Mouse (Mus musculus) myocyte (in vitro differentiated cells): ENCODE measurements around the gene E430018J23Rik.

Experiments
- CEBPB ChIP-seq: IDR thresholded peaks from 2 replicates; pipeline ENCODE4 v1.6.1; 2011; ENCODE audit warnings: mild to moderate bottlenecking, moderate library complexity; ENCODE audit not compliant: poor library complexity, insufficient read depth, severe bottlenecking
- E2F4 ChIP-seq: IDR thresholded peaks from one replicate; pipeline ENCODE4 v1.6.1; 2011; ENCODE audit warnings: mild to moderate bottlenecking, control low read depth, moderate library complexity; ENCODE audit not compliant: insufficient read depth
- MAX ChIP-seq: IDR thresholded peaks from one replicate; pipeline ENCODE4 v1.6.1; 2011; ENCODE audit warnings: low read depth, mild to moderate bottlenecking, control low read depth
- MYOD1 ChIP-seq, 3 experiments: IDR thresholded peaks; one replicate each; pipeline ENCODE4 v1.6.1; 2011; ENCODE audit warnings: control low read depth in 2 of 3, low read depth in 2 of 3, mild to moderate bottlenecking in 2 of 3, moderate library complexity in 1 of 3; ENCODE audit not compliant: insufficient read length in 2 of 3, control insufficient read depth in 1 of 3
- MYOG ChIP-seq, 3 experiments: IDR thresholded peaks; one replicate each; pipeline ENCODE4 v1.6.1; 2011; ENCODE audit warnings: control low read depth in 2 of 3, low read depth in 2 of 3, mild to moderate bottlenecking in 2 of 3; ENCODE audit not compliant: insufficient read length in 2 of 3, control insufficient read depth in 1 of 3, insufficient read depth in 1 of 3
- POLR2A ChIP-seq: IDR thresholded peaks from one replicate; pipeline ENCODE4 v1.6.1; 2011; ENCODE audit warnings: low read depth, mild to moderate bottlenecking, control low read depth, moderate library complexity; ENCODE audit not compliant: insufficient read length
- POLR2AphosphoS2 ChIP-seq: IDR thresholded peaks from one replicate; pipeline ENCODE4 v1.6.1; 2011; ENCODE audit warnings: low read depth, control low read depth; ENCODE audit not compliant: insufficient read length
- REST ChIP-seq: IDR thresholded peaks from one replicate; pipeline ENCODE4 v1.6.1; 2011; ENCODE audit warnings: mild to moderate bottlenecking, control low read depth, moderate library complexity; ENCODE audit not compliant: insufficient read depth, insufficient read length
- SRF ChIP-seq: IDR thresholded peaks from one replicate; pipeline ENCODE4 v1.6.1; 2011; ENCODE audit warnings: low read depth; ENCODE audit not compliant: control insufficient read depth, insufficient read length
- TCF12 ChIP-seq: IDR thresholded peaks from one replicate; pipeline ENCODE4 v1.6.1; 2011; ENCODE audit warnings: mild to moderate bottlenecking, control low read depth; ENCODE audit not compliant: poor library complexity, insufficient read depth, severe bottlenecking
- TCF3 ChIP-seq: IDR thresholded peaks from one replicate; pipeline ENCODE4 v1.6.1; 2011; ENCODE audit warnings: low read depth, control low read depth; ENCODE audit not compliant: insufficient read length
- USF1 ChIP-seq: IDR thresholded peaks from one replicate; pipeline ENCODE4 v1.6.1; 2011; ENCODE audit warnings: low read depth, mild to moderate bottlenecking, control low read depth, moderate library complexity

GRCm38 (mm10) chr7:127344371-127344770, 49.1 kb downstream of the E430018J23Rik start:
- TF ChIP-seq POLR2A (no peak), E2F4 (no peak), USF1 (no peak), MYOG (IDR thresholded peaks at IDR 0.05; ENCODE audit: control insufficient read depth in 1 of 3, insufficient read depth in 1 of 3, insufficient read length in 2 of 3, low read depth in 2 of 3) (no peak), MAX (no peak), POLR2AphosphoS2 (no peak), TCF12 (no peak), REST (no peak), MYOD1 (IDR thresholded peaks at IDR 0.05; ENCODE audit: control insufficient read depth in 1 of 3, insufficient read length in 2 of 3, low read depth in 2 of 3) (no peak), CEBPB (no peak), TCF3 (no peak), SRF (no peak)
